In the genomic region with DNA sequence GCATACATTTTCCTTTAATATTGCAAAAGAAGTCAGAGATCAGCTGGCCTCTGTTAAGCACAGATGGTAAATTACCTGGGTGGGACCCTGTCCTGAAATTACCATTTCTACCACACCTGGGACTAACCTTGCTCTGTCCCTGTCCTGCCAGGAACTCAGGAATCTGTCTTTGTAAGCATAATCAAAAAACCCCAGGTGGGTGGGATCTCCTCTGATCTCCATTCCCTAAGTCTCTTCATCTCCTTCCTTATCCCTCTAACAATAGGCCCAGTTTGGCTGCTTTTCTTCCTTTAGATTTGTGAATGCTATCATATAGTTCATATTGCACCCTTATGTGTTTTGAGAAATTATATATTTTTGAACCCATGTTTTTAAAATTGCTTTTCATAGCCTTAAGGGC, we compare ENCODE assay signal across 40 mouse cellular contexts. TPM values are rescaled to one million over a fixed set of nuclear protein-coding genes. Genes with fewer than 3 reads are reported as not detected.
"Had no signal": no experiment of that assay in that cellular context is flagged by ENCODE, and none has a peak within 500 bp of the region (broad histone marks: within the 10 kb centered on the region; RNA-seq: fewer than 3 reads in every experiment).

No protein-coding gene starts in this region.

RNA-seq across cellular contexts. Expression of a gene that starts 38.7 kb away (rescaled TPM):
- polyA plus RNA-seq: inflammation-experienced regulatory T-cells, adult 6 months; large intestine, adult 2 months had no signal

RNA-seq across cellular contexts. Expression of a gene that starts 52.6 kb away (rescaled TPM):
- total RNA-seq: heart, postnatal 10 days; heart, postnatal 14 days; heart, postnatal 25 days; heart, postnatal 36 days; heart, postnatal 4 days; hematopoietic stem cell, adult 5-6 weeks; hindbrain, postnatal 0 days; layer of hippocampus, adult 18-20 months; layer of hippocampus, adult 2 months; layer of hippocampus, adult 8-10 months; layer of hippocampus, postnatal 10 days; layer of hippocampus, postnatal 14 days; layer of hippocampus, postnatal 25 days; layer of hippocampus, postnatal 36 days; left cerebral cortex, adult 18-20 months; left cerebral cortex, adult 2 months; left cerebral cortex, adult 8-10 months had no signal
- polyA plus RNA-seq: heart, embryonic 12.5 days; heart, embryonic 13.5 days; heart, embryonic 14.5 days; heart, embryonic 15.5 days; heart, embryonic 16.5 days; heart, postnatal 0 days; hindbrain, embryonic 10.5 days; hindbrain, embryonic 11.5 days; hindbrain, embryonic 12.5 days; hindbrain, embryonic 13.5 days; hindbrain, embryonic 14.5 days; hindbrain, embryonic 15.5 days; hindbrain, embryonic 16.5 days; hindbrain, postnatal 0 days; inflammation-experienced regulatory T-cells, adult 6 months; intestine, embryonic 14.5 days; intestine, embryonic 15.5 days; intestine, embryonic 16.5 days; intestine, postnatal 0 days; kidney, adult 2 months; kidney, embryonic 14.5 days; kidney, embryonic 15.5 days; kidney, embryonic 16.5 days; large intestine, adult 2 months had no signal
